Comparison of ENCODE assay signal across 8 mouse cellular contexts in the genomic region with DNA sequence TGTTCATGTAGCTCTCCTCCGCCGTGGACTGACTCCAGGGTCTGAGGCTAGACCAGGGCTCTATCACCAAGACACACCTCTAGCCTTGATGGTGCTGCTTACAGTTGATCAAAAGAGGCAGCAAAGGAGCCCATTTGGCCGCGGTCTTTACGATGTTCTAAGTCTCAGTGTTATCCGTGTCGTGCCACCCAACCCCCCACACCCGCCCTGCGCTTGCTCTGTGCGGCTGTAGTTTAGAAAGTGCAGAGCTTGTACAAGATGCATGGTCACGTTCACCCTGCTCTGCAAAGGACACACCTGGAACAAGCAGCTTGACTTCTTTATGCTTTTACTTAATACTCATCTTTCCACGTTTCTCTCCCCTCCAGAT. TPM values are rescaled to one million over a fixed set of nuclear protein-coding genes. Genes with fewer than 3 reads are reported as not detected.
DNase-seq lines count a peak whose midpoint lies in the region; ATAC-seq and TF ChIP-seq lines count a peak whose summit lies in the region.

No protein-coding gene starts in this region.

- H3K9me3 ChIP-seq in neural tube, embryonic 11.5 days (ENCODE audit: control insufficient read depth, low read length): no peaks in the 10 kb centered on the region
- no peaks in the 10 kb centered on the region for H3K9me3 ChIP-seq in forebrain, embryonic 10.5 days
- H3K9me3 ChIP-seq in limb, embryonic 11.5 days (ENCODE audit: control insufficient read depth, low read length): no peaks in the 10 kb centered on the region
- no peaks in the 10 kb centered on the region for H3K9me3 ChIP-seq in midbrain, postnatal 0 days (ENCODE audit: low read length)

- H3K27me3 ChIP-seq in neural tube, embryonic 11.5 days (ENCODE audit: control insufficient read depth, insufficient read depth, low read length): no peaks in the 10 kb centered on the region
- H3K27me3 ChIP-seq in forebrain, embryonic 10.5 days (ENCODE audit: poor library complexity, severe bottlenecking): no peaks in the 10 kb centered on the region
- no peaks in the 10 kb centered on the region for H3K27me3 ChIP-seq in limb, embryonic 11.5 days (ENCODE audit: control insufficient read depth, insufficient read depth, low read length)
- no peaks in the 10 kb centered on the region for H3K27me3 ChIP-seq in midbrain, postnatal 0 days (ENCODE audit: insufficient read depth, low read length)

- H3K4me1 ChIP-seq in neural tube, embryonic 11.5 days (ENCODE audit: control insufficient read depth, insufficient read depth, low read length): no peaks in the 10 kb centered on the region
- no peaks in the 10 kb centered on the region for H3K4me1 ChIP-seq in forebrain, embryonic 10.5 days
- H3K4me1 ChIP-seq in limb, embryonic 11.5 days (ENCODE audit: control insufficient read depth, insufficient read depth, low read length): no peaks in the 10 kb centered on the region
- H3K4me1 ChIP-seq in midbrain, postnatal 0 days (ENCODE audit: insufficient read depth, low read length): no peaks in the 10 kb centered on the region

- no peak for ATAC-seq in neural tube, embryonic 11.5 days (ENCODE audit: insufficient read depth, low FRiP score, low TSS enrichment)
- no peak for ATAC-seq in limb, embryonic 11.5 days (ENCODE audit: insufficient number of reproducible peaks, low FRiP score, low TSS enrichment, low read depth)
- no peak for ATAC-seq in midbrain, postnatal 0 days (ENCODE audit: low FRiP score)

- no peak for TF ChIP-seq CTCF in midbrain, postnatal 0 days (IDR thresholded peaks at IDR 0.05)

- no peaks in the 10 kb centered on the region for H3K36me3 ChIP-seq in neural tube, embryonic 11.5 days (ENCODE audit: control insufficient read depth, insufficient read depth, low read length)
- no peaks in the 10 kb centered on the region for H3K36me3 ChIP-seq in forebrain, embryonic 10.5 days (replicated peaks)
- H3K36me3 ChIP-seq in limb, embryonic 11.5 days (ENCODE audit: control insufficient read depth, insufficient read depth, low read length): no peaks in the 10 kb centered on the region
- no peaks in the 10 kb centered on the region for H3K36me3 ChIP-seq in midbrain, postnatal 0 days (ENCODE audit: insufficient read depth, low read length)

- H3K9ac ChIP-seq in neural tube, embryonic 11.5 days (ENCODE audit: low read length): no peak overlapping the region
- H3K9ac ChIP-seq in limb, embryonic 11.5 days (ENCODE audit: low read length): no peak overlapping the region
- H3K9ac ChIP-seq in midbrain, postnatal 0 days (replicated peaks; ENCODE audit: low read length, poor library complexity, severe bottlenecking): no peak overlapping the region; the same call in 1 of the 2 replicates

- no peak overlapping the region for H3K27ac ChIP-seq in neural tube, embryonic 11.5 days (ENCODE audit: low read depth, low read length)
- no peak overlapping the region for H3K27ac ChIP-seq in forebrain, embryonic 10.5 days
- H3K27ac ChIP-seq in limb, embryonic 11.5 days (replicated peaks; ENCODE audit: low read depth, low read length): no peak overlapping the region
- H3K27ac ChIP-seq in midbrain, postnatal 0 days (ENCODE audit: low read depth, low read length): no peak overlapping the region

- peak overlapping the region; percentile 17; the same call in 1 of the 2 replicates for H3K4me2 ChIP-seq in neural tube, embryonic 11.5 days (ENCODE audit: low read depth)
- H3K4me2 ChIP-seq in limb, embryonic 11.5 days (ENCODE audit: low read depth, severe bottlenecking): peak overlapping the region; percentile 36
- peak overlapping the region; percentile 33 for H3K4me2 ChIP-seq in midbrain, postnatal 0 days (ENCODE audit: low read depth, low read length, poor library complexity, severe bottlenecking)

- DNase-seq in neural tube, embryonic 11.5 days (ENCODE audit: low spot score): no peak
- no peak for DNase-seq in neural tube, embryonic 10.5 days (ENCODE audit: extremely low spot score, low spot score)
- no peak for DNase-seq in forebrain, embryonic 10.5 days (ENCODE audit: extremely low spot score, low spot score)
- peak; percentile 43 for DNase-seq in limb, embryonic 11.5 days (ENCODE audit: low spot score)
- DNase-seq in midbrain, postnatal 0 days (ENCODE audit: low spot score): no peak
- DNase-seq in natural killer cell, adult 2 months (ENCODE audit: low spot score in 2 of 2): no peak
- DNase-seq in testis, postnatal 10 days (ENCODE audit: low spot score): no peak
- DNase-seq in Muller cell, postnatal 12 days (ENCODE audit: inconsistent ontology term): no peak

- no peak overlapping the region for H3K4me3 ChIP-seq in neural tube, embryonic 11.5 days (ENCODE audit: low read depth, low read length)
- peak overlapping the region; percentile 27 for H3K4me3 ChIP-seq in forebrain, embryonic 10.5 days
- peak overlapping the region; percentile 19; the same call in 1 of the 2 replicates for H3K4me3 ChIP-seq in limb, embryonic 11.5 days (ENCODE audit: low read depth, low read length)
- H3K4me3 ChIP-seq in midbrain, postnatal 0 days (ENCODE audit: low read depth, low read length): peak overlapping the region; percentile 3; the same call in 1 of the 2 replicates

- WGBS in neural tube, embryonic 11.5 days: 49% methylated on average over 12 of the region's 12 CpGs
- 70% methylated on average over 12 of the region's 12 CpGs for WGBS in forebrain, embryonic 10.5 days
- WGBS in limb, embryonic 11.5 days: 44% methylated on average over 12 of the region's 12 CpGs
- 69% methylated on average over 12 of the region's 12 CpGs for WGBS in midbrain, postnatal 0 days

RNA-seq across cellular contexts. Expression of gene Acer2, which starts 11.6 kb away (rescaled TPM):
- polyA plus RNA-seq in neural tube, embryonic 11.5 days (2014; fragmentation: Nextera tagmentation; extraction: Ambion mirVana): 9.3 and 11.4 TPM in 2 replicates
- 8.0 and 8.8 TPM in 2 replicates for polyA plus RNA-seq in forebrain, embryonic 10.5 days (2016; fragmentation: Nextera tagmentation; extraction: Ambion mirVana)
- polyA plus RNA-seq in limb, embryonic 11.5 days (2014; fragmentation: Nextera tagmentation; extraction: Ambion mirVana): 22.2 and 22.4 TPM in 2 replicates
- total RNA-seq in midbrain, postnatal 0 days (2014; rRNA removed): 10.2 and 12.1 TPM in 2 replicates
- 12.8 and 14.0 TPM in 2 replicates for polyA plus RNA-seq in midbrain, postnatal 0 days (2015; fragmentation: Nextera tagmentation; extraction: Ambion mirVana)

RNA-seq across cellular contexts. Expression of gene Rps6, which starts 28.6 kb away (rescaled TPM):
- polyA plus RNA-seq in neural tube, embryonic 11.5 days (2014; fragmentation: Nextera tagmentation; extraction: Ambion mirVana): 682 and 700 TPM in 2 replicates
- polyA plus RNA-seq in forebrain, embryonic 10.5 days (2016; fragmentation: Nextera tagmentation; extraction: Ambion mirVana): 678 and 683 TPM in 2 replicates
- 847 and 900 TPM in 2 replicates for polyA plus RNA-seq in limb, embryonic 11.5 days (2014; fragmentation: Nextera tagmentation; extraction: Ambion mirVana)
- total RNA-seq in midbrain, postnatal 0 days (2014; rRNA removed): 941 and 988 TPM in 2 replicates
- polyA plus RNA-seq in midbrain, postnatal 0 days (2015; fragmentation: Nextera tagmentation; extraction: Ambion mirVana): 310 and 336 TPM in 2 replicates
